ENCODE assay signal across 13 mouse cellular contexts in genomic region chr9:97520771-97521170, GRCm38 (mm10).
"Had no signal": no experiment of that assay in that cellular context is flagged by ENCODE, and none has a peak within 500 bp of the region (broad histone marks: within the 10 kb centered on the region; RNA-seq: fewer than 3 reads in every experiment).

No protein-coding gene starts in this region.

- DNase-seq: gastrocnemius, adult 2 months; gastrocnemius, postnatal 14 days; gastrocnemius, postnatal 36 days; heart, adult 2 months; heart, postnatal 10 days; heart, postnatal 4 days; kidney, adult 18-20 months; kidney, adult 8-10 months; kidney, postnatal 10 days; kidney, postnatal 25 days; kidney, postnatal 4 days; left cerebral cortex, postnatal 4 days; lung, adult 18-20 months had no signal
